Mouse (Mus musculus) induced T-regulatory cell, adult 2 months (primary cell): ENCODE measurements around the gene Mrpl28.

ENCODE experiments used
- DNase-seq: peaks from one replicate; pipeline ENCODE4 v3.0.0-alpha.2; 2012; ENCODE audit warnings: low read depth

Gene Mrpl28

GRCm38 (mm10) chr17:26115956-26116487 lies 7.3 kb upstream of the Mrpl28 start:
- no peak for DNase-seq

- no peak for DNase-seq
These were observed 6.6 kb upstream of the Mrpl28 start for GRCm38 (mm10) chr17:26116503-26117258.

GRCm38 (mm10) chr17:26119766-26120710 lies 3.3 kb upstream of the Mrpl28 start:
- peak; percentile 85 for DNase-seq

GRCm38 (mm10) chr17:26122431-26123140 lies 714 bp upstream of the Mrpl28 start:
- no peak for DNase-seq

- DNase-seq, result no peak
These were observed 1.3 kb downstream of the Mrpl28 start for GRCm38 (mm10) chr17:26124560-26124959.

GRCm38 (mm10) chr17:26125226-26125625 lies 1.9 kb downstream of the Mrpl28 start:
- no peak for DNase-seq

- DNase-seq, result no peak
These were observed 7.9 kb downstream of the Mrpl28 start for GRCm38 (mm10) chr17:26131062-26131732.

GRCm38 (mm10) chr17:26131856-26132853 lies 8.9 kb downstream of the Mrpl28 start:
- no peak for DNase-seq

- no peak for DNase-seq
These were observed 13.9 kb downstream of the Mrpl28 start for GRCm38 (mm10) chr17:26137106-26137750.

GRCm38 (mm10) chr17:26137751-26138130 lies 14.4 kb downstream of the Mrpl28 start:
- DNase-seq, result no peak

- DNase-seq, result peak; percentile 99
These were observed 15.0 kb downstream of the Mrpl28 start, which contains the start of gene Axin1 for GRCm38 (mm10) chr17:26138239-26138836. Gene Axin1, plus strand, starts transcription at chr17:26138688.

GRCm38 (mm10) chr17:26138901-26139381 lies 15.6 kb downstream of the Mrpl28 start:
- peak; percentile 78 for DNase-seq

GRCm38 (mm10) chr17:26142796-26143195 lies 19.5 kb downstream of the Mrpl28 start:
- DNase-seq, result no peak

GRCm38 (mm10) chr17:26143386-26143785 lies 20.1 kb downstream of the Mrpl28 start:
- no peak for DNase-seq

- peak; percentile 31 for DNase-seq
These were observed 25.8 kb downstream of the Mrpl28 start for GRCm38 (mm10) chr17:26149056-26149455.

- DNase-seq, result no peak
These were observed 28.8 kb downstream of the Mrpl28 start for GRCm38 (mm10) chr17:26151886-26152630.

- DNase-seq, result no peak
These were observed 39.4 kb downstream of the Mrpl28 start for GRCm38 (mm10) chr17:26162736-26163135.

- peak; percentile 80 for DNase-seq
These were observed 44.7 kb downstream of the Mrpl28 start for GRCm38 (mm10) chr17:26168039-26168438.
